Mouse (Mus musculus) liver (tissue): Measurements from ENCODE around the gene Zfp850.
"Not testable (repeated sequence)": the region's sequence is repeated elsewhere in the genome, so short reads cannot be mapped to it uniquely, and the experiment has no call there.

Experiments used
- DNase-seq: peaks from one replicate; pipeline ENCODE4 v3.0.0-alpha.2; 2020; ENCODE audit warnings: mixed read lengths

The Zfp850 gene

DNA sequence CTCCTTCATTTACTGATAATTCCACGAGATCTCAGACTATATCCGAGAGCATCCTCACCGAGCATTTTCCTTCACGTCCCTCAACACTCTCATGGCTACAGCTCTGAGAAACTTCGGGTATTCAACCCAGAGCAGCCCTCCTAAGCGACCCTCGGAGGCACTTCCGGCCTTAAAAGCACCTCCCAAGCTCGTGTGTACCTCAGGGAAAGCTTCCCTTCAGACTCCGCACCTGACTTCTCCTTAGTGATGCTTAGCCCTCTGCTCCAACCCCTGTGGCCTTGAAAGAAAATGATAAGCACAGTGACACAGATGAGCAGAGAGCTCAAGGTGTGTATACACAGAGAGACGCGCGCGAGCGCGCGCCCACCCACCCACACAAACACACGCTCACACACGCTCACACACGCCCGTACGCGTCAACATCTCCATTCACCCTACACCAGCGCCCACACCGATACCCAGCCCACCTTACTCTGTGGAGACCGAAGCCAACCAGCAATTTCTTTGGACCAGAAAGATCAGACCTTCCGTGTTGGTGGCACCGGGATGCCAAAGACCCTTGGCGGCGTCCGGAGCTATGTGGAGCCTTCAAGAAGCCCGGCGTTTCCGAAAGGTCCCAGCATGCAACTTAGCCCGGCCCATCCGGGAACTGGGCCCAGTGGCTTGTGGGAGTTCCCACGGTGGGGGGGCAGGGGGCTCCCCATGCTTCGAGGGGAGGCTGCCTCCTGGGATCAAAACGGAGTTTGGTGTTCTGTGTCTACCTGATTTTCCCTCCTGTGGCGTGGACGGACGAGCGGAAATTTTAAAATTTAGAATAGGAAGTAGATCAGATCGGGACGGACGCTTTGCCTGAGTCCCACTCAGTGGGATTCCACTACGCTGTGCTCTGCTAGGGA is at the start of gene Zfp850:
Gene Zfp850, minus strand, starts transcription at position 567 of the 896 bp plus-strand sequence.
- DNase-seq = peak; percentile 77

DNA sequence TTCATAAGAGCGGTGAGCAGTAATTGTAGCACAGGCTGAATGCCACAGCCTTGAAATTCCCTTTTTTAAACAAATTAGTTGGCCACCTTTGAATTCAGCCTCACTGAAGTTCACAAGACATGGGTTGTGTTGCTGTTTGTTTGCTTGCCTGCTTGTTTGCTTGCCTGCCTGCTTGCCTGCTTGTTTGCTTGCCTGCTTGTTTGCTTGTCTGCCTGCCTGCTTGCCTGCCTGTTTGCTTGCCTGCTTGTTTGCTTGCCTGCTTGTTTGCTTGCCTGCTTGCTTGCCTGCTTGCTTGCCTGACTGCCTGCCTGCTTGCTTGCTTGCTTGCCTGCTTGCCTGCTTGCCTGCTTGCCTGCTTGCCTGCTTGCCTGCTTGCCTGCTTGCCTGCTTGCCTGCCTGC is 46.1 kb upstream of the Zfp850 start:
- no peak for DNase-seq

DNA sequence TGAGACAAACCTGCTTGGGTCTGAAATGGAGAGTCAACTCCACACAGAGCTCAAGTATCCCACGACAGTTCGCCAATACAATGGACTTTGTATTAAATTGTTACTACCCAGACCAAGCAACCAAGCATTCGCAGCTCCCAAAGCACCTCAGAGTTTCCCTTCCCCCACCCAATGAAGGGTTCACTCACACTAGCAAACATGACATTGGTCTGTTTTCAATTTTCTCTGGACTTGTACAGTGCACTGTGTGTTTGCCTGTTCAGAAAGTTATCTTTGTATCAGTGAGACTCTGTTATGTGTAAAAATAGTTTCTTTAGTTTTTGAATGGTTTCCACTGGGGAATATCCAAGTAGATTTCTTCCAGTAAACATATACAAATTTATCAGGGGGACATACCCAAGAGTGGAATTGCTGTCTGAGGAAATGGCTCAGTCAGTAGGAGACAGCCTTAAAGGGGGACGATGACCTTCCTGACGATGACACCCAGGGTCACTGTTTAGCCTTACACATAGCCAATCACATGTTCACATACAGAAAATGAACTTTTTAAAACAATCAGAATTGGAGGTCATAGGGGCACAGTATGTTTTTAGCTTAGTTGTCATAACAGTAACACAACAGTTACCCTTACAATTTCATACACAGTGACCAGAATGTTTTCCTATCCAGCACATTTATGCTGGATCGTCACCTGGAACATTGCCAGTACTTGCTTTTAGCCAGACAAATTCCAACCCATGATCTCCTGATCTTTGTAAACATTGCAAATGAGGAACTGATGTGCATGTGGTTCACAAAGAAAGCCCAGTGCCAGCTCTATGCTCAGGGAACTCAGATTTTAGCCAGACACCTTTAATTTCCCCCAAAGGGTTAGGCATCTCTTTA is 39.4 kb upstream of the Zfp850 start:
- no peak for DNase-seq

DNA sequence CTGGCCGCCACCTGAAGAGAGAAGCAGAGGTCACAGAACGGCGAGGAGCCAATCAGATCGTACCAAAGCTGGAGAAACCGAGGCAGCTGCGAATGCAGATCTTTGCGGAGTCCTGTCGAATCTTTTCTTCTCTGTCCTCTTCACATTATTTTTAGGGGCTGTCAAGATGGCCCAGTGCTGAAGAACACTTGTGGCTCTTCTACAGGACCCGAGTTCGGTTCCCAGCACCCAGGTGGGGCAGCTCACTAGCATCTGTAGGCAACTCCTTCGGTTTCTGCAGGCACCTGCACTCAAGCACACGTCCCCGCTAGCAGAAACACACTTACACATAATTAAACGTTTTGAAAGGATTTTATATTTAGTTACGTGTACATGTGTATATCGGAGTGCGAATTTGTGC is 36.7 kb upstream of the Zfp850 start:
- DNase-seq = no peak

DNA sequence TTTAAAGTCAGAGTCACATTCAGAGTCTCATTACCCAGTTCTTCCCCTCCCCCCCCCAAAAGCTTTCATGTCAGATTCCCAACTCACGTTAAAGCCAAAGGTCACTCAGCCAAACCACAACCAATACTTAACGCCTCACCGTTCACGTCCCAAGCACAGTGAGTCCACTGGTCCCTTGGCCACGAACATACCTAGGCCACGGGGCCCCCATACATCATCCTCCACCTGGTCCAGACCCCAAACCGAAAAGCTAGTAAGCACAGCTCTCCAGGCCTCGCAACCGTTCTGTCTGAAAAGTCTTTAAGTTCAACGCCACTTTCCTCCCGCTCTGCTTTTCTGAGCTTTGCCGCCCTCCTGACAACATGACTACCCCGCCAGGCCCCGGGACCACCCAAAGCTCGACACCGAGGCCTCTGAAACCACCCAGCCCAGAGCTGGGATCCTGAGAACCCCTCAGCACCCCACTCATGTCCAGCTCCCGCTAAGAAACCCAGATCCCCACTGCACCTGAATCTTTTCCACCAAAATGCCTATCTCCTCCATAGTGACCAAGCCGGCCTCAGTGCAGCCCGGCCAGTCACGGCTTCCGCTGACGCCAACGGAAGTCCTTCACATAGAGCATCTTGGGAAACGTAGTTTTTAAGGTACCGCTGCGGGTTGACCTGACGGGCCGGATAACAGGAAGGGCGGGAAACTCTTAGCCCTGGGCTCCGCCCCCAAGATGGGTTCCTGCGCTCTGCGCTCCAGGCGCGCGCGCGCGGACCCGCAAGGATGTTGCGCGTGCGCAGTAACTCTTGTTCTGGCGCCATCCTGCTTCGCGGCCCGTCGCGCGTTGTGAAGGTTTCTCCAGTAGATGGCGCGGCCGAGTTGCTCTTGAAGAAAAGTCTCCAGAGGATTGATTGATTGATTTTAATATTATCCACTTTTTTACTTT is 35.8 kb upstream of the Zfp850 start, which contains the start of gene Psmc4:
Gene Psmc4, minus strand, starts transcription at position 626 of the 934 bp plus-strand sequence.
- DNase-seq = peak; percentile 98

DNA sequence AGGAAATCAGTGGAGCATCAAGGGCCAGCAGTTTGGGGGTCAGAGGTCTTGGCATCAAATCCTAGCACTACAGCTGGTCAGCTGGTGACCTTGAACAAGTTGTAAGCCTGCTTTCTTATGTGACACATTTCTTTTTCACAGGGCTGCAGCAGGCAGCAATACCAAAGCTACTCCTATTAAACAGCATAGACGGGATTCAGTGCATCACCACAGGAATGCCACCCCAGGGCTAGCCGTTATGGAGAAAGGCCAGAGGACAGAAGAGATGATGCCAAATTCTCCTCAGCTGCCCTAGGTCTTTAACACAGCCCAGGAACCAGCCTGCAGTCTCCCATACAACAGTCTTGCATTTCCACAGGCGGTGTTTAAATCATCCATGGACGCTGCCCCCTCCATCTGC is 30.6 kb upstream of the Zfp850 start:
- DNase-seq = no peak

DNA sequence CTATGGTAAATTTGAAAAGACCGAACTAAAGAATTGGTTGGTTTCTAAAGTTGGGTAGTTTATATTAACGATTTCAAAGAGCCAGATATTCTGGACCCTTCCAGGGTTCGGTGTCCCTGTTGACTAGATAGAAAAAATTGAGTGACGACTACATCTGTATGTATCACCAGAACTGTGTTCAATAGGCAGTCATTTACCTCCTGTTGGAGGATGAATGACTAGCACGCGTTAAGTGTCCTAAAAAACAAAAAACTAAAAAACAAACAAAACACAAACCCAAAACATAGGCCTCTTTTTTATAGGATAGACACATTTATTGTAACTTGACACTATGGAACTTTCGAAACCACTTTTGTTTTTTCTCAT is 513 bp upstream of the Zfp850 start:
- DNase-seq = no peak

DNA sequence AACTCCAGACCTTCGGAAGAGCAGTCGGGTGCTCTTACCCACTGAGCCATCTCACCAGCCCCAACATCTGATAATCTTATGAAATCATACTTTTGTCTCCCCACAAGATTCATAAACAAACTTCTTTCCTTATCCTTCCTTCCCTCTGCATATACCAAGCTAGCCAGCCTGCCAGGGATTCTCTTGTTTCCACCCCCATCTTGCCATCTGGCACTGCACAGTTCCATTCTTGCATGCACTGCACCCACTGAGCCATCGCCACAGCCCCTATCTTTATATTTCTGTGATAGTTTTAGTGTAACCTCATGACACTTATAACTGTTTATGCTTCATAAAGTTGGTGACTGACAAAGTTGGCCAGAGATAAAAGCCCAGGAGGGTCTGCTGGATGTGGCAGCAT is 3.6 kb downstream of the Zfp850 start:
- no peak for DNase-seq

DNA sequence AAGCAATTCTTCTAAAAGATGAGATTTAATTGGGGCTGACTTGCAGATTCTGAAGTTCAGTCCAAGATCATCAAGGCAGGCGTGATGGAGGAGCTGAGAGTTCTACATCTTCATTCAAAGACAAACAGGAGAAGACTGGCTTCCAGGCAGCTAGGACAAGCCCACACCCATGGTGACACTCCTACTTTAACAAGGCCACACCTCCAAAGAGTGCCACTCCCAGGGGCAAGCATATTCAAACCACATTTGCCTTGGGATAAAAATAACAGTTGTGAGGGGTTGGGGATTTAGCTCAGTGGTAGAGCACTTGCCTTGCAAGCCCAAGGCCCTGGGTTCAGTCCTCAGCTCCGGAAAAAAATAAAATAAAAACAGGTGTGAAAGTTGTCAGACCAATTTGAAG is 31.7 kb downstream of the Zfp850 start:
- no peak for DNase-seq

DNA sequence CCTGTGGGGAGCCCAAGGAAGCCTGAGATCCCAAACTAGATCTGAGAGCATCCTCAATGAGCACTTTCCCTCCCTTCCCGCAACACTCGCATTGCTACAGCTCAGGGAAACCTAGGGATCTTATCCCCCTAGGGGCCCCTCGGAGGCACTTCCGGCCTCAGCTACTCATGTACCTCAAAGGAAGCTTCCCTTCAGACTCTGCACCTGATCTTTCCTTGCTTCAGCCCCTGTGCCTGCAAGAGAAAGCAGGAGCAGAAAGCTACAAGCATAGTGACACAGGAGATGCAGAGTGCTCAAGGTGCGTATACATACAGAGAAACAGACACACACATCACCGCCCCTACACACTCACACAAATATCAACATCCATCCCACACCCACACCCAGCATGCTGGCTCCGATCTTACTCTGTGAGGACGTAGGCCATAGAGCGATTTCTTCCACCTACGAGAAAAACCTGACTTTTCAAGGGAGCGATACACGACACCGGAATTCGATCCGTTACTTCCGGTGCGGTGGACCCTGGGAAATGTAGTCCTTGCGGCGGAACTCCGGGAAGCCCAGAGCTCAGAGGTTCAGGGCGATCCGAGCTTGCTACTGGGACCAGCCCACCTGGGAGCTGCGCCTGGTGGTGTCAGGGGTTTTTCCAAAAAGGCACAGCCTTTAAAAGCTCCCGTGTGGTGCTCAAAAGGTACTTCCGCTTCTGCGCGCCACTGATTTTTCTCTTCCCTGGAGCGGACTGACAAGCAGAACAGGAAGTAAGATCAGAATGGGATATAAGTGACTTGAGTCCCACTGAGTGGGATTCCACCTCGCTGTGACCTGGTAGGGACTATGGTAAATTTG is 35.0 kb downstream of the Zfp850 start, which contains the start of gene Zfp780b:
Gene Zfp780b, minus strand, starts transcription at position 489 of the 846 bp plus-strand sequence.
- DNase-seq = peak; percentile 80

DNA sequence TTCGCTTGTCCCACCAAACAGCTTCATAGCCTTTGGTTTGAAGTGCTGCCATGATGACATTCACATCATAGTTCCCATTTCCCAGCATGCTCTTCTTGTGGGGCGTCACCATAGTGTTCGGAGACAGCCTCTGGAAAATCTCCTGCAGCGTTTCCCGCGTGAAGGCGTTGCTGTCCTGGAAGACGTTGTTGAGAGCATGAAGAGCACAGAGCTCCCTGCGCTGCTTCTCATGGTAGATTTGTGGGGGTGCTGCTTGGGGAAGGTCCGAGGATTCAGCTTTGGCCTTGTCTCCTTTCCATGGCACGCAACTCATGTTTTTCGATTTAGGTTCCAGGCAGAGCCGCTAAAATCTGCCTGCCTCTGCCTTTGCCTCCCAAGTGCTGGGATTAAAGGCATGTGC is 64.5 kb downstream of the Zfp850 start:
- DNase-seq = not testable (repeated sequence)

DNA sequence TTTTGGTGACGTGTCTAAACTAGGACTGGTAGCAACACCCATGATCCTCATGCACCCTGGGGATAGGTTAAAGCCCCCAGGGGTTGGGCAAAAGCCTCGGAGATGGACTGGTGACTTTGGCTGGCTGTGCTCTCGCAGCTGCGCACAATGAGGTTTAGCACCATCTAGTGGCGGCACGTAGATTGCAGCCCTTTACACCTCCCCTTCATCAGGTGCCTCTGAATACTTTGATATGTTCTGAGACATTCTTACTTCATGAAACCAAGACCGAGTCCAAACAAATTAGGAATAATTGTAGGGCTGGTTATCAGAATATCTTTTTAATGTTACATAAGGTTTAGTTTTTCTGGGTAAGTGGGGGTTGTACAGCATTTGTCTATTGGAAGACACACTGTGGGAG is 72.0 kb downstream of the Zfp850 start:
- not testable (repeated sequence) for DNase-seq
